Mouse (Mus musculus) embryonic facial prominence, embryonic 15.5 days (tissue): ENCODE results near the gene Hrh1. TPM values are rescaled to one million over a fixed set of nuclear protein-coding genes. Genes with fewer than 3 reads are reported as not detected.
"Not testable (repeated sequence)": the region's sequence is repeated elsewhere in the genome, so short reads cannot be mapped to it uniquely, and the experiment has no call there.

Experiments
- ATAC-seq: fragments of 200-750 bp; cut with Nextera tagmentation; 2 replicates; pipeline ENCODE4 v1.8.0; 2017; ENCODE audit warnings: low read depth, moderate TSS enrichment; ENCODE audit not compliant: insufficient number of reproducible peaks, low FRiP score, low TSS enrichment
- H3K27ac ChIP-seq: fragments of 300-500 bp; sonication (generic); replicated peaks from 2 replicates; pipeline ENCODE4 v1.5.1; 2015; ENCODE audit warnings: mild to moderate bottlenecking, inconsistent platforms
- H3K27me3 ChIP-seq: fragments of 300-500 bp; sonication (generic); 2 replicates; pipeline ENCODE4 v1.6.1; 2015; ENCODE audit warnings: inconsistent platforms
- H3K36me3 ChIP-seq: fragments of 300-500 bp; sonication (generic); 2 replicates; pipeline ENCODE4 v1.6.1; 2015; ENCODE audit warnings: mild to moderate bottlenecking, inconsistent platforms
- H3K4me1 ChIP-seq: fragments of 300-500 bp; sonication (generic); 2 replicates; pipeline ENCODE4 v1.6.1; 2015; ENCODE audit warnings: inconsistent platforms
- H3K4me2 ChIP-seq: fragments of 300-500 bp; sonication (generic); replicated peaks from 2 replicates; pipeline ENCODE4 v1.6.1; 2015; ENCODE audit warnings: mild to moderate bottlenecking, inconsistent platforms
- H3K4me3 ChIP-seq: fragments of 300-500 bp; sonication (generic); replicated peaks from 2 replicates; pipeline ENCODE4 v1.5.1; 2015; ENCODE audit warnings: mild to moderate bottlenecking, inconsistent platforms
- H3K9ac ChIP-seq: fragments of 300-500 bp; sonication (generic); 2 replicates; pipeline ENCODE4 v1.6.1; 2015; ENCODE audit warnings: inconsistent platforms
- H3K9me3 ChIP-seq: fragments of 300-500 bp; sonication (generic); replicated peaks from 2 replicates; pipeline ENCODE4 v1.6.1; 2016; ENCODE audit warnings: inconsistent platforms
- WGBS: fragments of 180-500 bp; shearing (Covaris S2); methylation state at CpG from one replicate; pipeline ENCODE4 v1.1.7; 2015; 5-methylcytosine and 5-hydroxymethylcytosine counted together
- polyA plus RNA-seq: library from polyadenylated mRNA; unstranded; fragments of >200 nt; fragmentation: Nextera tagmentation; extraction: Ambion mirVana; gene quantifications from 2 replicates; pipeline ENCODE4 v1.2.1, GENCODE M21; 2015

Hrh1 gene
- polyA plus RNA-seq, 1 experiment from 2014 or later: 0.16 TPM

- no peak for ATAC-seq
- Histone ChIP-seq H3K9me3 (no peaks in the 10 kb centered on the region), H3K4me1 (peaks cover 7% of the 10 kb centered on the region; the same call in 1 of the 2 replicates), H3K9ac (no peak overlapping the region), H3K36me3 (no peaks in the 10 kb centered on the region), H3K4me2 (no peak overlapping the region), H3K4me3 (no peak overlapping the region), H3K27me3 (peaks cover 2% of the 10 kb centered on the region; the same call in 1 of the 2 replicates), H3K27ac (no peak overlapping the region)
Measured at GRCm38 (mm10) chr6:114461536-114461935, 63.8 kb downstream of the Hrh1 start.

- WGBS: 20% methylated on average over 4 of the region's 4 CpGs
- H3K4me3 ChIP-seq: no peak overlapping the region
Measured at GRCm38 (mm10) chr6:114462747-114463146, 65.0 kb downstream of the Hrh1 start.

GRCm38 (mm10) chr6:114473541-114473940, 75.8 kb downstream of the Hrh1 start:
- H3K27me3 ChIP-seq: no peaks in the 10 kb centered on the region
- H3K36me3 ChIP-seq: no peaks in the 10 kb centered on the region
- H3K9me3 ChIP-seq: no peaks in the 10 kb centered on the region
- H3K27ac ChIP-seq: no peak overlapping the region
- no peak overlapping the region for H3K4me3 ChIP-seq
- no peak overlapping the region for H3K9ac ChIP-seq
- no peak for ATAC-seq
- H3K4me2 ChIP-seq: no peak overlapping the region
- 61% methylated on average over 5 of the region's 5 CpGs for WGBS
- H3K4me1 ChIP-seq: peaks cover 10% of the 10 kb centered on the region

More at GRCm38 (mm10) chr6:114462747-114463146, 65.0 kb downstream of the Hrh1 start:
- no peak overlapping the region for H3K9ac ChIP-seq
- peaks cover 7% of the 10 kb centered on the region; the same call in 1 of the 2 replicates for H3K4me1 ChIP-seq
- H3K27ac ChIP-seq: no peak overlapping the region
- H3K9me3 ChIP-seq: no peaks in the 10 kb centered on the region
- H3K27me3 ChIP-seq: peaks cover 2% of the 10 kb centered on the region; the same call in 1 of the 2 replicates
- ATAC-seq: no peak
- H3K4me2 ChIP-seq: no peak overlapping the region
- no peaks in the 10 kb centered on the region for H3K36me3 ChIP-seq

- H3K27me3 ChIP-seq: no peaks in the 10 kb centered on the region
- no peak overlapping the region for H3K4me3 ChIP-seq
- H3K4me2 ChIP-seq: no peak overlapping the region
- no peak for ATAC-seq
- H3K27ac ChIP-seq: no peak overlapping the region
- 91% methylated on average over 3 of the region's 3 CpGs for WGBS
- peaks cover 15% of the 10 kb centered on the region for H3K4me1 ChIP-seq
- H3K9ac ChIP-seq: no peak overlapping the region
- no peaks in the 10 kb centered on the region for H3K9me3 ChIP-seq
- no peaks in the 10 kb centered on the region for H3K36me3 ChIP-seq
Measured at GRCm38 (mm10) chr6:114474059-114474458, 76.3 kb downstream of the Hrh1 start.

GRCm38 (mm10) chr6:114474911-114475310, 77.2 kb downstream of the Hrh1 start:
- Histone ChIP-seq H3K4me3 (no peak overlapping the region), H3K9ac (no peak overlapping the region), H3K4me1 (peaks cover 23% of the 10 kb centered on the region), H3K9me3 (no peaks in the 10 kb centered on the region), H3K4me2 (no peak overlapping the region), H3K27ac (no peak overlapping the region), H3K27me3 (no peaks in the 10 kb centered on the region), H3K36me3 (no peaks in the 10 kb centered on the region)
- no peak for ATAC-seq
- 77% methylated on average over 4 of the region's 4 CpGs for WGBS

- WGBS: 24% methylated on average over 4 of the region's 4 CpGs
- peak overlapping the region; percentile 25; the same call in 1 of the 2 replicates for H3K27ac ChIP-seq
- no peaks in the 10 kb centered on the region for H3K9me3 ChIP-seq
- H3K4me3 ChIP-seq: no peak overlapping the region
- peaks cover 23% of the 10 kb centered on the region for H3K4me1 ChIP-seq
- H3K9ac ChIP-seq: no peak overlapping the region
- H3K4me2 ChIP-seq: no peak overlapping the region
- peak; percentile 64; the same call in 1 of the 2 replicates for ATAC-seq
- H3K36me3 ChIP-seq: no peaks in the 10 kb centered on the region
- H3K27me3 ChIP-seq: no peaks in the 10 kb centered on the region
Measured at GRCm38 (mm10) chr6:114478771-114479170, 81.0 kb downstream of the Hrh1 start.

- H3K27ac ChIP-seq: no peak overlapping the region
- H3K4me3 ChIP-seq: no peak overlapping the region
- H3K9me3 ChIP-seq: no peaks in the 10 kb centered on the region
- no peaks in the 10 kb centered on the region for H3K36me3 ChIP-seq
- no peak overlapping the region for H3K9ac ChIP-seq
- H3K27me3 ChIP-seq: no peaks in the 10 kb centered on the region
- WGBS: 94% methylated on average over 16 of the region's 16 CpGs
- ATAC-seq: 0 out of 2 replicates have a peak, but pooled peaks have one; percentile 41
- peaks cover 23% of the 10 kb centered on the region for H3K4me1 ChIP-seq
- no peak overlapping the region for H3K4me2 ChIP-seq
Measured at GRCm38 (mm10) chr6:114479644-114480410, 82.1 kb downstream of the Hrh1 start.

- H3K4me1 ChIP-seq: no peaks in the 10 kb centered on the region
- no peak overlapping the region for H3K9ac ChIP-seq
- H3K4me2 ChIP-seq: no peak overlapping the region
- H3K27me3 ChIP-seq: no peaks in the 10 kb centered on the region
- H3K4me3 ChIP-seq: no peak overlapping the region
- H3K36me3 ChIP-seq: no peaks in the 10 kb centered on the region
- no peak overlapping the region for H3K27ac ChIP-seq
- no peaks in the 10 kb centered on the region for H3K9me3 ChIP-seq
- no peak for ATAC-seq
- 73% methylated on average over 3 of the region's 3 CpGs for WGBS
Measured at GRCm38 (mm10) chr6:114489371-114489770, 91.6 kb downstream of the Hrh1 start.

GRCm38 (mm10) chr6:114492588-114492987, 94.9 kb downstream of the Hrh1 start:
- ATAC-seq, H3K27ac ChIP-seq, H3K9me3 ChIP-seq, H3K4me2 ChIP-seq, H3K27me3 ChIP-seq, H3K9ac ChIP-seq, H3K36me3 ChIP-seq, H3K4me3 ChIP-seq, H3K4me1 ChIP-seq: not testable (repeated sequence)
- WGBS: 56% methylated on average over 10 of the region's 10 CpGs

- H3K4me1 ChIP-seq, H3K27ac ChIP-seq, H3K9me3 ChIP-seq, H3K36me3 ChIP-seq, H3K4me2 ChIP-seq, H3K9ac ChIP-seq, H3K4me3 ChIP-seq, H3K27me3 ChIP-seq, ATAC-seq: not testable (repeated sequence)
- 17% methylated on average over 11 of the region's 12 CpGs for WGBS
Measured at GRCm38 (mm10) chr6:114494987-114495386, 97.3 kb downstream of the Hrh1 start.

- 17% methylated on average over 17 of the region's 17 CpGs for WGBS
- H3K4me3 ChIP-seq, H3K4me2 ChIP-seq, H3K27me3 ChIP-seq, ATAC-seq, H3K36me3 ChIP-seq, H3K27ac ChIP-seq, H3K9me3 ChIP-seq, H3K9ac ChIP-seq, H3K4me1 ChIP-seq: not testable (repeated sequence)
Measured at GRCm38 (mm10) chr6:114514038-114514437, 116.3 kb downstream of the Hrh1 start.

- not testable (repeated sequence) for H3K4me1 ChIP-seq, H3K27ac ChIP-seq, H3K4me2 ChIP-seq, H3K4me3 ChIP-seq, H3K27me3 ChIP-seq, H3K36me3 ChIP-seq, H3K9me3 ChIP-seq, H3K9ac ChIP-seq, ATAC-seq
- no CpG with 5 or more reads among the region's 12 CpGs for WGBS
Measured at GRCm38 (mm10) chr6:114528709-114529108, 131.0 kb downstream of the Hrh1 start.
